Comparison of ENCODE assay signal across 10 mouse cellular contexts in the genomic region with DNA sequence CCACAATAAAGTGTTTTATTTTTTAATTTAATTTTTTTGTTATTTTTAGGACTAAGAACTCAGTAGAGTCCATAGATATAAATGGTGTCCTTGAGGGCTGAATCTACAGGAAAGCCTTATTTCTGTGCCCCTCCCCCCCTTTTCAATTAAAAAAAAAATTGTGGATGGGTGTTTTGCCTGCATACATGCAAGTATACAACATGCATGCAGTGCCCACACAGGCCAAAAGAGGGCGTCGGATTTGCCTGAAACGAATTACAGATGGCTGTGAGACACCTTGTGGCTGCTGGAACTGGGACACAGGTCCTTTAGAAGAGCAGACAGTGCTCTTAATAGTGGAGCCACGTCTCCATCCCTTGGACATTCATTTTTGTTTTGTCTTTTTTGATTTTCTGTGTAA. TPM values are rescaled to one million over a fixed set of nuclear protein-coding genes. Genes with fewer than 3 reads are reported as not detected.
DNase-seq lines count a peak whose midpoint lies in the region; ATAC-seq and TF ChIP-seq lines count a peak whose summit lies in the region.
"Had no signal": no experiment of that assay in that cellular context is flagged by ENCODE, and none has a peak within 500 bp of the region (broad histone marks: within the 10 kb centered on the region; RNA-seq: fewer than 3 reads in every experiment).

No protein-coding gene starts in this region.

- in situ Hi-C loops in Patski (cut with MboI; ENCODE audit: low pct_unique_long_range_greater_than_20kb), result loop anchor here (25.0 kb wide), 1 partner anchor 540 kb away; no protein-coding TSS in a partner anchor

- H3K4me1 ChIP-seq in kidney, embryonic 16.5 days (ENCODE audit: insufficient read depth, low read length), result no peaks in the 10 kb centered on the region
- H3K4me1 ChIP-seq: embryonic facial prominence, embryonic 12.5 days had no signal

- peak; percentile 11 for DNase-seq in kidney, adult 18-20 months
- peak; percentile 5 to 8 for DNase-seq in B cell, adult 2 months
- no peak for DNase-seq in Patski (ENCODE audit: low read depth, low spot score)
- DNase-seq in kidney, postnatal 14 days, result peak; percentile 37
- DNase-seq in thymus, postnatal 10 days (ENCODE audit: low spot score in 2 of 2), result peak; percentile 37 to 61
- no peak for DNase-seq in urinary bladder, adult 2 months (ENCODE audit: low spot score)
- DNase-seq in c-Kit-positive CD71-positive TER-119-positive erythroid progenitor cells, embryonic 14.5 days (ENCODE audit: low spot score), result no peak

- no peaks in the 10 kb centered on the region for H3K36me3 ChIP-seq in kidney, embryonic 16.5 days (ENCODE audit: insufficient read depth, low read length)
- H3K36me3 ChIP-seq: embryonic facial prominence, embryonic 12.5 days had no signal

- H3K27me3 ChIP-seq in kidney, embryonic 16.5 days (ENCODE audit: insufficient read depth, low read length), result no peaks in the 10 kb centered on the region
- no peaks in the 10 kb centered on the region for H3K27me3 ChIP-seq in Patski
- H3K27me3 ChIP-seq: embryonic facial prominence, embryonic 12.5 days had no signal

- H3K27ac ChIP-seq in kidney, embryonic 16.5 days (ENCODE audit: low read length), result no peak overlapping the region
- H3K27ac ChIP-seq: embryonic facial prominence, embryonic 12.5 days had no signal

- H3K4me3 ChIP-seq in kidney, embryonic 16.5 days (ENCODE audit: low read length), result no peak overlapping the region
- H3K4me3 ChIP-seq: embryonic facial prominence, embryonic 12.5 days had no signal

- ATAC-seq in kidney, embryonic 16.5 days (ENCODE audit: low FRiP score, low TSS enrichment), result no peak
- no peak for ATAC-seq in Patski

- CTCF ChIA-PET in Patski (lab: Charles Lee), result interaction anchor here (1.8 kb wide), 1 partner anchor 8 kb away, joined by 5 read pairs; no protein-coding TSS in a partner anchor

- no peak overlapping the region for H3K9ac ChIP-seq in kidney, embryonic 16.5 days (replicated peaks; ENCODE audit: low read length)
- H3K9ac ChIP-seq: embryonic facial prominence, embryonic 12.5 days had no signal

- WGBS in kidney, embryonic 16.5 days, result 30% methylated on average over 4 of the region's 4 CpGs

- TF ChIP-seq CTCF in Patski (IDR thresholded peaks at IDR 0.05), result peak; percentile 45

- POLR2A ChIA-PET in Patski (lab: Charles Lee), result no interaction called here

- no peak overlapping the region for H3K4me2 ChIP-seq in kidney, embryonic 16.5 days (replicated peaks; ENCODE audit: low read depth, low read length)
- H3K4me2 ChIP-seq: embryonic facial prominence, embryonic 12.5 days had no signal

- no peaks in the 10 kb centered on the region for H3K9me3 ChIP-seq in kidney, embryonic 16.5 days (ENCODE audit: low read length)
- H3K9me3 ChIP-seq: embryonic facial prominence, embryonic 12.5 days had no signal

RNA-seq across cellular contexts. Expression of gene 4933409G03Rik, which starts 9.9 kb away (rescaled TPM):
- not detected in 2 replicates for polyA plus RNA-seq in kidney, embryonic 16.5 days (2015; fragmentation: Nextera tagmentation; extraction: Ambion mirVana)
- polyA plus RNA-seq in Patski (2021), result not detected
- polyA plus RNA-seq in urinary bladder, adult 2 months (2012; rRNA removed), result not detected in 2 replicates
- polyA plus RNA-seq: embryonic facial prominence, embryonic 12.5 days; limb, embryonic 14.5 days had no signal

Comparison
In these comparisons a context has a peak if more than half of its experiments do, and no peak if none do; other contexts are left out.
1. DNase-seq: peak in kidney, adult 18-20 months (single experiment), B cell, adult 2 months (2 of 2), kidney, postnatal 14 days (single experiment) and thymus, postnatal 10 days (2 of 2); none in Patski (single experiment), urinary bladder, adult 2 months (single experiment) and c-Kit-positive CD71-positive TER-119-positive erythroid progenitor cells, embryonic 14.5 days (single experiment).